Mouse (Mus musculus) forebrain, embryonic 11.5 days (tissue): ENCODE results near the gene Xxylt1. TPM values are rescaled to one million over a fixed set of nuclear protein-coding genes. Genes with fewer than 3 reads are reported as not detected.

Source experiments
- ATAC-seq: fragments of 200-750 bp; cut with Nextera tagmentation; replicated peaks from 2 replicates; pipeline ENCODE4 v1.8.0; 2017; ENCODE audit warnings: moderate TSS enrichment; ENCODE audit not compliant: low FRiP score
- DNase-seq: peaks from one replicate; pipeline ENCODE4 v3.0.0-alpha.2; 2017; ENCODE audit warnings: low spot score
- H3K27ac ChIP-seq: fragments of 300-500 bp; sonication (generic); 2 replicates; pipeline ENCODE4 v1.5.1; 2014; ENCODE audit warnings: low read depth, low read length
- H3K27me3 ChIP-seq: fragments of 300-500 bp; sonication (generic); 2 replicates; pipeline ENCODE4 v1.6.1; 2014; ENCODE audit warnings: mild to moderate bottlenecking, low read length, mixed read lengths; ENCODE audit not compliant: control insufficient read depth, insufficient read depth
- H3K36me3 ChIP-seq: fragments of 300-500 bp; sonication (generic); 2 replicates; pipeline ENCODE4 v1.6.1; 2014; ENCODE audit warnings: mild to moderate bottlenecking, low read length, moderate library complexity, mixed read lengths; ENCODE audit not compliant: control insufficient read depth, insufficient read depth
- H3K4me1 ChIP-seq: fragments of 300-500 bp; sonication (generic); replicated peaks from 2 replicates; pipeline ENCODE4 v1.6.1; 2014; ENCODE audit warnings: low read length, mixed read lengths; ENCODE audit not compliant: control insufficient read depth, insufficient read depth
- H3K4me2 ChIP-seq: fragments of 300-500 bp; sonication (generic); 2 replicates; pipeline ENCODE4 v1.6.1; 2014; ENCODE audit warnings: low read depth, mild to moderate bottlenecking, low read length, moderate library complexity, mixed read lengths; ENCODE audit not compliant: severe bottlenecking
- H3K4me3 ChIP-seq: fragments of 300-500 bp; sonication (generic); 2 replicates; pipeline ENCODE4 v1.5.1; 2014; ENCODE audit warnings: low read depth, low read length
- H3K9ac ChIP-seq: fragments of 300-500 bp; sonication (generic); 2 replicates; pipeline ENCODE4 v1.6.1; 2014; ENCODE audit warnings: low read length
- H3K9me3 ChIP-seq: fragments of 300-500 bp; sonication (generic); 2 replicates; pipeline ENCODE4 v1.6.1; 2016; ENCODE audit warnings: low read length, mixed read lengths; ENCODE audit not compliant: control insufficient read depth
- WGBS: fragments of 180-500 bp; shearing (Covaris S2); extraction: QIAGEN DNeasy Blood & Tissue Kit; methylation state at CpG from one replicate; pipeline ENCODE4 v1.1.7; 2014; 5-methylcytosine and 5-hydroxymethylcytosine counted together
- polyA plus RNA-seq: library from polyadenylated mRNA; unstranded; fragments of >200 nt; fragmentation: Nextera tagmentation; extraction: Ambion mirVana; gene quantifications from 2 replicates; pipeline ENCODE4 v1.2.1, GENCODE M21; 2014

Gene Xxylt1
- polyA plus RNA-seq = 14.5 and 14.7 TPM in 2 replicates

DNA sequence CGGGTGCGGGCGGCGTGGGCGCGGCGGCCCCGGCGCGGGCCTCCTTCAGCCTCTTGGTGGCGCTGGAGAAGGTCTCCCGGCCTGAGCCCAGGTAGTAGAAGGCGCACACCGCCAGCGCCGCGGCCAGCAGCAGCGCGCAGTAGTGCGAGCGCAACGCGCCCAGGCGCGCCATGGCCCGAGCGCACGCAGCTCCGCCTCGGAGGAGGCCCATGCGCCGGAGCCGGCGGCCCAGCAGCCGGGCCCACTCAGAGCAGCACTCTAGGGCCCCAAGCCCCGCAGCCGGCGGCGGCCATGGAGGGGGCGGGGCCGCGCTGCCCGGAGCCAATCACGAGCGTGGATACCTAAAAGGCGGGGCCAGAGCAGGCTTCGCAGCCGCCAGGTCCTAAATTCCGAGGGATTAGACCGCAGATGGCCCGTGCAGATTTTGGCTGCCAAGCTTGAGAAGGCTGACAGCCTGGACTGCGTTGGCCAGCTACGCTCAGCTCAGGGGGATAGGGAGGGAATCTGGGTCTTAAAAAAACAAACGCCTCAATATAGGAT, at the start of gene Xxylt1:
TSS of gene Xxylt1 (minus strand) at position 308 of the 540 bp plus-strand sequence.
- peak within 1 kb of the TSS; percentile 77 for H3K4me3 ChIP-seq
- under 1% methylated on average over 47 of the region's 54 CpGs for WGBS
- no peaks in the 10 kb centered on the region for H3K9me3 ChIP-seq
- H3K9ac ChIP-seq = peak within 1 kb of the TSS; percentile 79
- no peaks in the 10 kb centered on the region for H3K36me3 ChIP-seq
- peak within 1 kb of the TSS; percentile 74 for H3K27ac ChIP-seq
- DNase-seq = peak; percentile 96
- H3K27me3 ChIP-seq = no peaks in the 10 kb centered on the region
- ATAC-seq = peak; percentile 98
- peak within 1 kb of the TSS; percentile 99 for H3K4me2 ChIP-seq
- 0 out of 2 replicates have a peak, but pooled peaks cover 4% of the 10 kb centered on the region for H3K4me1 ChIP-seq

DNA sequence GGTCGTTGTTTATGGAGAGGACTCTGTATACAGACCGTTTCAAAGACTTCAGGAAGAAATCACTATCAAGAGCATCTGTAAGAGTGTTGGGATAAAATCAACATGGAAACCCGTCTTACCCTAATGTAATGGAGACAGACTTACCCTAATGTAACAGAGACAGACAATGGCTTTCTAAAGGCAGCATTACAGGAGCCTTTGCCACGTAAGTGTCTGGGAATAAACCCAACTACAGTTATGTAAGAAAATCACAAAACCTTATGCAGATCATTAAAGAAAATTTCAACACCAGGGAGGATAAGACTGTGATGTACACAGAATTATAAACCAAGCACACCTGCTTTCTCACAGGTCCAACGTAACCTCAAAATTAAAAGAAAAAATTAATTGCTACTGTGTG, 46.9 kb upstream of the Xxylt1 start:
- 91% methylated on average over 5 of the region's 5 CpGs for WGBS
- no peak for ATAC-seq
- no peak overlapping the region for H3K9ac ChIP-seq
- H3K4me3 ChIP-seq = no peak overlapping the region
- no peaks in the 10 kb centered on the region for H3K4me1 ChIP-seq
- no peak overlapping the region for H3K27ac ChIP-seq
- no peak overlapping the region for H3K4me2 ChIP-seq
- no peaks in the 10 kb centered on the region for H3K27me3 ChIP-seq
- H3K9me3 ChIP-seq = no peaks in the 10 kb centered on the region
- DNase-seq = no peak
- no peaks in the 10 kb centered on the region for H3K36me3 ChIP-seq

DNA sequence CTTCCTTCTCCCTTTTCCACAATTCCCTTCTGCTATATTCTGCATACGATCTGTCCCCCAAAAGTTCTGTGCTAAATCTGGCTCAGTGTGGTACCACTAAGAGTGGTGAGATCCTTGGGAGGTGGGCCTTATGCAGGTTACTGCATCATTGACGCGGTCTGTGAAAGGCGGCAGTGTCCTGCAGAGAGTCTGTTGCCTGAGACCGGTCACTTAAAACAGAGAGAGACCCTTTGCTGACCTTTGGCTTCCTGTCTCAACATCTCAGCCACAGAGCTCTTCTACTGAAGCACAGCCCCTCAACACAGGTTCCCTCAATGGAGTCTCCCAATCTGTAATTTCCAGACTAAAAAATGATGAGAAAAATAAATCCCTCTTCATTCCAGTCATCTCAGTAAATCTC, 43.8 kb upstream of the Xxylt1 start:
- Histone ChIP-seq H3K4me3 (no peak overlapping the region), H3K4me2 (no peak overlapping the region), H3K9me3 (no peaks in the 10 kb centered on the region), H3K27ac (no peak overlapping the region), H3K4me1 (no peaks in the 10 kb centered on the region), H3K27me3 (no peaks in the 10 kb centered on the region), H3K36me3 (no peaks in the 10 kb centered on the region), H3K9ac (no peak overlapping the region)
- WGBS = 76% methylated on average over 5 of the region's 5 CpGs
- DNase-seq (no peak), ATAC-seq (no peak)

DNA sequence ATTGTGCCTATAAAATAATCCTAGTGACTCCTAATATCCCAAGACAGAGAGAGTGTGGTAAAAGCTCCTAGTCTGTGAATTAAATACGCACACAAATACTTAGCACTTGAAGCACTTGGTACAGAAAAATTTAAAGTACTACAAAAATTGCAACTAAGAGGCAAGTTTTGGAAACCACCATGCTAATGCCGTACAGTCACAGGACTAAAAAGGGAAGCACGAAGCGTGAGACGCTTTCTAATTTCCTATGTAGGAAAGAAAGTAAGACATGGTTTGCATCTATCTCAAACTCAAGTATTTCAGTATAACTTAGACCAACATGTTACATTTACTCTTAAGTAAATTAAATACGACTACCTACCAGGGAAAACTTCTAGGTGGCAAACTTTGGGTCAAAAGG, 40.4 kb upstream of the Xxylt1 start:
- DNase-seq (no peak), ATAC-seq (no peak)
- 96% methylated on average over 6 of the region's 6 CpGs for WGBS
- no peak overlapping the region for H3K9ac ChIP-seq
- no peaks in the 10 kb centered on the region for H3K27me3 ChIP-seq
- no peaks in the 10 kb centered on the region for H3K4me1 ChIP-seq
- H3K4me3 ChIP-seq = no peak overlapping the region
- H3K36me3 ChIP-seq = no peaks in the 10 kb centered on the region
- no peak overlapping the region for H3K4me2 ChIP-seq
- H3K9me3 ChIP-seq = no peaks in the 10 kb centered on the region
- no peak overlapping the region for H3K27ac ChIP-seq

DNA sequence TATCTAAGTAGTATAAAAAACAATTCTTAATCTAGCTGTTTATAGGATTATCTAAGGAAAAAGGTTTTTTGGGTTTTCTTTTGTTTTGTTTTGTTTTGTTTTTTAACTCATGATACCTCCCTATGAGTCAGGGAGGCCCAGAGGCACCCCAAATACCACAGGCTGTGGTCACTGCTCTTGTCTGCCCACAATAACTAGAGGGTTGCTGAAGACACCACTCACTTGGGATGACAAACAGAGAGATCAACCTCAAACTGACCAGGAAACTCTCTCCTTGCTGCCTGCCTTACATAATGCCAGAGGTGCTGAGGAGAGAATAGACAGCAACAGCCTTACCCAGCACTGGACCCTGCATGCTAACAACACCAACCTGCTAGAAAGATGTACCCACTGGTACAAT, 32.4 kb upstream of the Xxylt1 start:
- Histone ChIP-seq H3K9ac (no peak overlapping the region), H3K36me3 (peaks cover 12% of the 10 kb centered on the region; the same call in 1 of the 2 replicates), H3K4me1 (no peaks in the 10 kb centered on the region), H3K4me3 (no peak overlapping the region), H3K27ac (no peak overlapping the region), H3K9me3 (no peaks in the 10 kb centered on the region; the same call in 1 of the 2 replicates), H3K4me2 (no peak overlapping the region), H3K27me3 (no peaks in the 10 kb centered on the region)
- ATAC-seq = no peak
- DNase-seq = no peak

DNA sequence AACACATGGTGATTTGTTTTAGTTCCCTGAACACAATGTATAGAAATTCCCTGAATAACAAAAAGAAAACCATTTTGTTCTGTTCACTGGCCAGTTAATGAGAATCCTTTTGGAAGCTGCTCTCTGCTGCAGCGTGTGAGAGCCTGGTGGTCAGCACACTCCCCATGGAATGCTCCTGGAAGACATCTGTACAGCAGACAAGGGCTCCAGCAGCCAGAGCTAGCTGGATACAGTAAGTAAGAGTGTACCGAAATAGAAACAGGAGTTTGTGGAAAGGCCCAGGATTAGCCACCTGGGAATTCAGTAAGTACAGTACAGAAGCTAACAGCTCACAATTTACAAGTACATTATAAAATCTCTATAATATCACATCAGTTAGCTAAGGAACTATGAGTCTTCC, 20.1 kb upstream of the Xxylt1 start:
- Histone ChIP-seq H3K9ac (no peak overlapping the region), H3K36me3 (no peaks in the 10 kb centered on the region)

DNA sequence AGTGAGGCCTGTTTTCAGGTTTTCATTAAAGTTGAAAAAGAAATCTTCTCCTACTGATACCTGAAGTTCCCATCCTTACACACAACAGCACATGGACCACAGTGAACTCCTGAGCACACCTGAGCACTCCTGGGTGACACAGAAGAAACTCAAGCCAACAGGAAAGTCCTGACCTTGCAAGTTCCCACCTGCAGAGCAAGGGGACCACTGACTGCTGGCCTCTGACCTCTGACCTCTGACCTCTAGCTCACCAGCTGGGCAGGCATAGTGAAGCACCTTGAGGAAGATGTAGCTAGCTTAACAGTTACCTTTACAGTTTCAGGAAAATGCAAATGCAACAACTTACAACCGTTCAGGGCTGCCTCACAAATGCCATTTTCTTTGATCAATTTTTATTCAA, 18.7 kb upstream of the Xxylt1 start:
- Histone ChIP-seq H3K27me3 (no peaks in the 10 kb centered on the region), H3K9me3 (no peaks in the 10 kb centered on the region), H3K4me3 (no peak overlapping the region), H3K27ac (no peak overlapping the region), H3K9ac (no peak overlapping the region), H3K36me3 (no peaks in the 10 kb centered on the region), H3K4me2 (no peak overlapping the region), H3K4me1 (no peaks in the 10 kb centered on the region)
- DNase-seq (no peak), ATAC-seq (no peak)
- 82% methylated on average over 1 of the region's 1 CpGs for WGBS

More for the DNA sequence above, 20.1 kb upstream of the Xxylt1 start:
- Histone ChIP-seq H3K4me3 (no peak overlapping the region), H3K27me3 (no peaks in the 10 kb centered on the region), H3K9me3 (no peaks in the 10 kb centered on the region), H3K4me1 (no peaks in the 10 kb centered on the region), H3K4me2 (no peak overlapping the region), H3K27ac (no peak overlapping the region)
- no peak for ATAC-seq
- 73% methylated on average over 2 of the region's 2 CpGs for WGBS
- DNase-seq = no peak

DNA sequence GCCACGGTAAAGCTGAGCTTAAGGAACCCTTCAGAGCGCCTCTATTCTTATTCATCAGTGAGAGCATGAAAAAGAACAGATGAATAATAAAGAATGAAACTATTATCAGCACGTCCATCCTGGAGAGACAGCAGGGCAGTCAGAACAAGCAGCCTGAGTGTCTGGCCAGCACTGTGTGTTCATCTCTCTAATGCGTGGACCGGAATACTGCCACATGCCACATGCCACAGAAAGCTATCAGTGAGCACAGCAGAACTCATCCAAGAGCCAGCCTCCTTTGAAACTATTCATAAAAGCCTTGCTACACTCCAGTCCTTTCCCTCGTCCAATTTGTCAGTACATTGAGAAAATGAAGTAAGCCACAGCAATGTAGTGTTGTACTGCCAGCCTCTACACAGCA, 12.8 kb upstream of the Xxylt1 start:
- no peak overlapping the region for H3K27ac ChIP-seq
- 64% methylated on average over 6 of the region's 6 CpGs for WGBS
- ATAC-seq = no peak

DNA sequence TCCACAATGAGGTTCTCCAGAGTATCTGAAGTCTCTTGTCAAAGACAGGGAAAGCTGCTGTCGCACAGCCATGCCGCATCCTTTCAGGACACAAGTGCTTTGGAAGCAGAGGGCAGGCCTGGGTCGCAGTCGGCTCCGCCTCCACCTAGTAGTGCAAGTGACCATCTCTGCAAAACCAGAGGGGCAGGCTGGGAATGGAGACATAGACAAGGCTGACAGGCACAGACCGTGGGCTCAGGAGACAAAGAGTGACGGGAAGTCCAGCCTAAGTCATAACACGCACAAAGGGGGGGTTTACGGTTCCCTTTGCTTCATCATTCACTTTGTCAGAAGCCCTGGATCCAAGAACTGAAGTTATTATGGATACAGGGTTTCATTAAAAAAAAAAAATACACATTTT, 12.0 kb upstream of the Xxylt1 start:
- 43% methylated on average over 9 of the region's 9 CpGs for WGBS
- H3K27ac ChIP-seq = no peak overlapping the region

More for the DNA sequence above, 12.8 kb upstream of the Xxylt1 start:
- H3K36me3 ChIP-seq = no peaks in the 10 kb centered on the region
- DNase-seq = no peak
- no peaks in the 10 kb centered on the region for H3K27me3 ChIP-seq
- no peak overlapping the region for H3K9ac ChIP-seq
- no peak overlapping the region for H3K4me3 ChIP-seq
- no peaks in the 10 kb centered on the region for H3K4me1 ChIP-seq
- H3K9me3 ChIP-seq = no peaks in the 10 kb centered on the region
- H3K4me2 ChIP-seq = no peak overlapping the region

More for the DNA sequence above, 12.0 kb upstream of the Xxylt1 start:
- no peaks in the 10 kb centered on the region for H3K9me3 ChIP-seq
- H3K4me3 ChIP-seq = no peak overlapping the region
- DNase-seq = no peak
- no peaks in the 10 kb centered on the region for H3K36me3 ChIP-seq
- ATAC-seq = no peak
- no peak overlapping the region for H3K4me2 ChIP-seq
- no peaks in the 10 kb centered on the region for H3K27me3 ChIP-seq
- H3K4me1 ChIP-seq = no peaks in the 10 kb centered on the region
- H3K9ac ChIP-seq = no peak overlapping the region
